Mouse (Mus musculus) thymus, postnatal 4 days (tissue): Measurements from ENCODE around the gene 1110057P08Rik.
"Not testable (repeated sequence)": the region's sequence is repeated elsewhere in the genome, so short reads cannot be mapped to it uniquely, and the experiment has no call there.

Experiments
- DNase-seq: peaks from one replicate; pipeline ENCODE4 v3.0.0; 2021

1110057P08Rik gene

DNA sequence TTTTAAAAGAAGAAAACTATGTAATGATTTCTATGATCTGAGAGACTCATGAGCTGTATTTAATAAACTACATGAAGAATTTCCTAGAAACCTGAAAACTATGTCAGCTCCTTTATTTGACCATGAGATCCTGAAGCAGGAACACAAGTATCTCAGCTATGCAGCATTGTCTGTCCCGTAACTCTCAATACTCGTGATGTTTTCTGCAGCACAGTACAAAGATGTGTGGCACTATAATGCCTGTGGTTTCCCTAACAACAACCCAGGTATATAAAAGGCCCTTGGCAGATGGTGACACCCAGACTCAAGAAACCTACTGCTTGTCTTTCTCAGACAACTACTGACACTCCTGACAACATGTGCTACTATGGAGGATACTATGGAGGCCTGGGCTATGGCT, at the start of gene 1110057P08Rik:
Gene 1110057P08Rik, plus strand, starts transcription at position 301 of the 400 bp plus-strand sequence.
- no peak for DNase-seq

DNA sequence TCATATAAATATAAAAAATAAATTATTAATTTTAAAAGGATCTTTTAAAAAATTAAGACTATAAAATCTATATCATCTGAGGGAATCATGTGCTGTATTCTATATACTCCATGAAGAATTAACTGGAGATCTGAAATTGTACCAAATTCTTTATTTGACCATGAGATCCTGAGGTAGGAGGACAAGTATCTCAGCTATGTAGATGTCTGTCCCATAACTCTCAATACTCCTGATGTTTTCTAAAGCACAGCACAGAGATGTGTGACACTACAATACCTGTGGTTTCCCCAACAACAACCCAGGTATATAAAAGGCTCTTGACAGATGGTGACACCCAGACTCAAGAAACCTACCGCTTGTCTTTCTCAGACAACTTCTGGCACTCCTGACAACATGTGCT, 34.0 kb upstream of the 1110057P08Rik start, which contains the start of gene Gm6358:
Gene Gm6358, plus strand, starts transcription at position 301 of the 400 bp plus-strand sequence.
- no peak for DNase-seq

DNA sequence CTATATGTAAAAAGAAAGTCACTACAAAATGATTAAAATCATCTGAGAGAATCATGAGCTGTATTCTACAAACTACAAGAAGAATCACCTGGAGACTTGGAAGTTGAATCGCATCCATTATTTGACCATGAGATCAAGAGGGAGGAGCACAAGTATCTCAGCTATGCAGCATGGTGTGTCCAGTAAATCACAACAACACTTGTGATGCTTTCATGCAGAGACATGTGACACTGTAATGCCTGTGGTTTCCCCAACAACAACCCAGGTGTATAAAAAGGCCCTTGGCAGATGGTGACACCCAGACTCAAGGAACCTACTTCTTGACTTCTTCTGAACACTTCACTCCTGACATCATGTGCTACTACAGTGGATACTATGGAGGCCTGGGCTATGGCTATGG, 23.7 kb upstream of the 1110057P08Rik start, which contains the start of gene Gm10061:
Gene Gm10061, plus strand, starts transcription at position 301 of the 400 bp plus-strand sequence.
- DNase-seq: no peak

- no peak for DNase-seq
These were observed 16.9 kb upstream of the 1110057P08Rik start, which contains the start of gene Gm9789 for GRCm38 (mm10) chr16:89157652-89158051. Gene Gm9789, plus strand, starts transcription at chr16:89157952.

- DNase-seq: not testable (repeated sequence)
These were observed 5.3 kb upstream of the 1110057P08Rik start, which contains the start of gene Gm7735 for GRCm38 (mm10) chr16:89169190-89169589. Gene Gm7735, plus strand, starts transcription at chr16:89169490.

- DNase-seq: no peak
These were observed 14.1 kb downstream of the 1110057P08Rik start for GRCm38 (mm10) chr16:89188621-89189020.

- no peak for DNase-seq
These were observed 31.0 kb downstream of the 1110057P08Rik start, which contains the start of gene Krtap20-2 for GRCm38 (mm10) chr16:89205561-89205960. Gene Krtap20-2, plus strand, starts transcription at chr16:89205861.
